Mouse (Mus musculus): ENCODE measurements around the gene Galm. TPM values are rescaled to one million over a fixed set of nuclear protein-coding genes. Genes with fewer than 3 reads are reported as not detected.
"Not testable (repeated sequence)": the region's sequence is repeated elsewhere in the genome, so short reads cannot be mapped to it uniquely, and the experiment has no call there.

Gene Galm
- total RNA-seq, 2 experiments from 2014 or later = 2.3 to 4.2 TPM

- ATAC-seq (replicated peaks; ENCODE audit: low FRiP score, low TSS enrichment, poor library complexity, severe bottlenecking) = no peak
Measured at GRCm38 (mm10) chr17:80153631-80154030, 26.4 kb downstream of the Galm start.

- ATAC-seq (replicated peaks; ENCODE audit: low FRiP score, low TSS enrichment, poor library complexity, severe bottlenecking) = no peak
Measured at GRCm38 (mm10) chr17:80156905-80157304, 29.6 kb downstream of the Galm start.

- ATAC-seq (replicated peaks; ENCODE audit: low FRiP score, low TSS enrichment, poor library complexity, severe bottlenecking) = no peak
Measured at GRCm38 (mm10) chr17:80157489-80157888, 30.2 kb downstream of the Galm start.

- no peak for ATAC-seq (replicated peaks; ENCODE audit: low FRiP score, low TSS enrichment, poor library complexity, severe bottlenecking)
Measured at GRCm38 (mm10) chr17:80160454-80160853, 33.2 kb downstream of the Galm start.

GRCm38 (mm10) chr17:80163991-80164390, 36.7 kb downstream of the Galm start:
- no peak for ATAC-seq (replicated peaks; ENCODE audit: low FRiP score, low TSS enrichment, poor library complexity, severe bottlenecking)

- ATAC-seq (replicated peaks; ENCODE audit: low FRiP score, low TSS enrichment, poor library complexity, severe bottlenecking) = 0 out of 2 replicates have a peak, but pooled peaks have one; percentile 29
Measured at GRCm38 (mm10) chr17:80165741-80166140, 38.5 kb downstream of the Galm start.

- no peak for ATAC-seq (replicated peaks; ENCODE audit: low FRiP score, low TSS enrichment, poor library complexity, severe bottlenecking)
Measured at GRCm38 (mm10) chr17:80166346-80166745, 39.1 kb downstream of the Galm start.

GRCm38 (mm10) chr17:80167436-80167835, 40.2 kb downstream of the Galm start:
- no peak for ATAC-seq (replicated peaks; ENCODE audit: low FRiP score, low TSS enrichment, poor library complexity, severe bottlenecking)

GRCm38 (mm10) chr17:80167851-80168251, 40.6 kb downstream of the Galm start:
- ATAC-seq (replicated peaks; ENCODE audit: low FRiP score, low TSS enrichment, poor library complexity, severe bottlenecking) = no peak

- ATAC-seq (replicated peaks; ENCODE audit: low FRiP score, low TSS enrichment, poor library complexity, severe bottlenecking) = no peak
Measured at GRCm38 (mm10) chr17:80168425-80169182, 41.3 kb downstream of the Galm start.

- ATAC-seq (replicated peaks; ENCODE audit: low FRiP score, low TSS enrichment, poor library complexity, severe bottlenecking) = no peak
Measured at GRCm38 (mm10) chr17:80169792-80170191, 42.5 kb downstream of the Galm start.

- no peak for ATAC-seq (replicated peaks; ENCODE audit: low FRiP score, low TSS enrichment, poor library complexity, severe bottlenecking)
Measured at GRCm38 (mm10) chr17:80170951-80171350, 43.7 kb downstream of the Galm start.

GRCm38 (mm10) chr17:80171948-80172347, 44.7 kb downstream of the Galm start:
- ATAC-seq (replicated peaks; ENCODE audit: low FRiP score, low TSS enrichment, poor library complexity, severe bottlenecking) = no peak

GRCm38 (mm10) chr17:80172761-80173160, 45.5 kb downstream of the Galm start:
- no peak for ATAC-seq (replicated peaks; ENCODE audit: low FRiP score, low TSS enrichment, poor library complexity, severe bottlenecking)

- ATAC-seq (replicated peaks; ENCODE audit: low FRiP score, low TSS enrichment, poor library complexity, severe bottlenecking) = no peak
Measured at GRCm38 (mm10) chr17:80173708-80174107, 46.4 kb downstream of the Galm start.

- ATAC-seq (replicated peaks; ENCODE audit: low FRiP score, low TSS enrichment, poor library complexity, severe bottlenecking) = no peak
Measured at GRCm38 (mm10) chr17:80174146-80174545, 46.9 kb downstream of the Galm start.

GRCm38 (mm10) chr17:80174699-80175385, 47.6 kb downstream of the Galm start:
- ATAC-seq (replicated peaks; ENCODE audit: low FRiP score, low TSS enrichment, poor library complexity, severe bottlenecking) = no peak

- no peak for ATAC-seq (replicated peaks; ENCODE audit: low FRiP score, low TSS enrichment, poor library complexity, severe bottlenecking)
Measured at GRCm38 (mm10) chr17:80175386-80175739, 48.1 kb downstream of the Galm start.

- ATAC-seq (replicated peaks; ENCODE audit: low FRiP score, low TSS enrichment, poor library complexity, severe bottlenecking) = no peak
Measured at GRCm38 (mm10) chr17:80175966-80176365, 48.7 kb downstream of the Galm start.

- not testable (repeated sequence) for ATAC-seq (replicated peaks; ENCODE audit: low FRiP score, low TSS enrichment, poor library complexity, severe bottlenecking)
Measured at GRCm38 (mm10) chr17:80178846-80179245, 51.6 kb downstream of the Galm start.

- ATAC-seq (replicated peaks; ENCODE audit: low FRiP score, low TSS enrichment, poor library complexity, severe bottlenecking) = peak; percentile 94
Measured at GRCm38 (mm10) chr17:80179959-80180358, 52.7 kb downstream of the Galm start.
